Mouse (Mus musculus): ENCODE results near the gene Capn9.

DNA sequence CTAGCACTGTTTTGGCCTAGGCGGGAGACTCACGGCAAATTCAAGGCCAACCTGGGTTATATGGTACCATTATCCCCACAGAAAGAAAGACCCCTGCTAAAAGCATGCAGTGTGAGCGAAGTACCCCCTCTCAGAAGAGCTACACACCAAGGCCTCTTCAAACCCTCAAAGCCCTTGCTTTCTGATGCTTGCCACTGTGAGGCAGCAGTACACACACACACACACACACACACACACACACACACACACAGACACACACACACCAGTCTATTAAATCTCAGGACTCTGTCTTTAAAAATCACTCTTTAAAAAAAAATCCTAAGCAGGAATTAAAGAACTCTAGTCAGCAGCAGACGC, 87.9 kb downstream of the Capn9 start:
- TF ChIP-seq CTCF (IDR thresholded peaks at IDR 0.05; ENCODE audit: extremely low read depth, insufficient read depth, insufficient read length, insufficient replicate concordance) (no peak), POLR2A (IDR thresholded peaks at IDR 0.05; ENCODE audit: low read depth, low read length) (no peak)

Measured in spleen, adult 2 months (tissue).